Mouse (Mus musculus) adrenal gland, postnatal 10 days (tissue): ENCODE data around the gene Olfr209. TPM values are rescaled to one million over a fixed set of nuclear protein-coding genes. Genes with fewer than 3 reads are reported as not detected.
A peak's percentile ranks its signal among the peaks of the same experiment; 100 is the strongest.
"Not testable (repeated sequence)": the region's sequence is repeated elsewhere in the genome, so short reads cannot be mapped to it uniquely, and the experiment has no call there.

Experiments
- DNase-seq: peaks from one replicate; pipeline ENCODE4 v3.0.0; 2021; ENCODE audit warnings: mixed read lengths
- long read RNA-seq, 2 experiments: library from polyadenylated mRNA; stranded (forward); transcript quantifications; one replicate each; pipeline ENCODE4 v2.0.0; 2021
- total RNA-seq, 2 experiments: library from RNA; stranded (reverse); gene quantifications; 2 replicates each; pipeline ENCODE4 v1.2.3; 2021

The Olfr209 gene
- total RNA-seq = not detected
- long read RNA-seq, experiment 1 = 0 reads
- long read RNA-seq, experiment 2 = 0 reads

- no peak for DNase-seq
These were observed at the start of gene Olfr209 for GRCm38 (mm10) chr16:59363893-59364292. Gene Olfr209 (minus strand): TSS chr16:59363993.

GRCm38 (mm10) chr16:59413475-59413874 is 49.7 kb upstream of the Olfr209 start:
- peak; percentile 70 for DNase-seq

GRCm38 (mm10) chr16:59409800-59410199 is 46.0 kb upstream of the Olfr209 start:
- DNase-seq = no peak

GRCm38 (mm10) chr16:59409341-59409748 is 45.6 kb upstream of the Olfr209 start:
- DNase-seq = no peak

- no peak for DNase-seq
These were observed 43.2 kb upstream of the Olfr209 start, which contains the start of gene Gabrr3 for GRCm38 (mm10) chr16:59407032-59407431. Gene Gabrr3 (plus strand): TSS chr16:59407332.

GRCm38 (mm10) chr16:59404798-59405197 is 41.0 kb upstream of the Olfr209 start:
- no peak for DNase-seq

GRCm38 (mm10) chr16:59403684-59404083 is 39.9 kb upstream of the Olfr209 start:
- DNase-seq = peak; percentile 18

- no peak for DNase-seq
These were observed 38.2 kb upstream of the Olfr209 start for GRCm38 (mm10) chr16:59401985-59402384.

GRCm38 (mm10) chr16:59401102-59401501 is 37.3 kb upstream of the Olfr209 start:
- DNase-seq = no peak

GRCm38 (mm10) chr16:59393300-59393699 is 29.5 kb upstream of the Olfr209 start:
- no peak for DNase-seq

GRCm38 (mm10) chr16:59349146-59349545 is 14.6 kb downstream of the Olfr209 start, which contains the start of gene Olfr206:
Gene Olfr206 (minus strand): TSS chr16:59349246.
- DNase-seq = no peak

- DNase-seq = no peak
These were observed 32.8 kb downstream of the Olfr209 start, which contains the start of gene Olfr205 for GRCm38 (mm10) chr16:59331038-59331437. Gene Olfr205 (minus strand): TSS chr16:59331138.

GRCm38 (mm10) chr16:59323262-59323661 is 40.5 kb downstream of the Olfr209 start:
- DNase-seq = not testable (repeated sequence)

- DNase-seq = no peak
These were observed 45.6 kb downstream of the Olfr209 start, which contains the start of gene Olfr204 for GRCm38 (mm10) chr16:59318148-59318547. Gene Olfr204 (minus strand): TSS chr16:59318248.

Other genes starting within 250 kb of the Olfr209 start
- not detected for gene Olfr194, start 242.9 kb downstream of the Olfr209 start, total RNA-seq
- gene Olfr195, start 216.9 kb downstream of the Olfr209 start, total RNA-seq = not detected
- not detected for gene Olfr196, start 193.5 kb downstream of the Olfr209 start, total RNA-seq
- gene Olfr198, start 160.5 kb downstream of the Olfr209 start, total RNA-seq = not detected
- not detected for gene Olfr199, start 144.2 kb downstream of the Olfr209 start, total RNA-seq
- not detected for gene Olfr201, start 91.4 kb downstream of the Olfr209 start, total RNA-seq
- gene Olfr202, start 77.2 kb downstream of the Olfr209 start, total RNA-seq = not detected
- not detected for gene Olfr203, start 65.1 kb downstream of the Olfr209 start, total RNA-seq
- not detected for gene Olfr204, start 45.7 kb downstream of the Olfr209 start, total RNA-seq
- not detected for gene Olfr205, start 32.9 kb downstream of the Olfr209 start, total RNA-seq
- not detected for gene Olfr206, start 14.7 kb downstream of the Olfr209 start, total RNA-seq
- not detected for gene Gabrr3, start 43.3 kb upstream of the Olfr209 start, total RNA-seq
- gene Riox2, start 107.8 kb upstream of the Olfr209 start, total RNA-seq = 10 to 100 TPM; 17.6 to 25.0 TPM
- gene Crybg3, start 237.0 kb upstream of the Olfr209 start, total RNA-seq = 10 to 100 TPM; 16.3 to 19.3 TPM